Mouse (Mus musculus): Measurements from ENCODE around the gene Dok4. TPM values are rescaled to one million over a fixed set of nuclear protein-coding genes. Genes with fewer than 3 reads are reported as not detected.
"Not testable (repeated sequence)": the region's sequence is repeated elsewhere in the genome, so short reads cannot be mapped to it uniquely, and the experiment has no call there.

The Dok4 gene
- polyA plus RNA-seq, 1 experiment from 2014 or later: 103 TPM

DNA sequence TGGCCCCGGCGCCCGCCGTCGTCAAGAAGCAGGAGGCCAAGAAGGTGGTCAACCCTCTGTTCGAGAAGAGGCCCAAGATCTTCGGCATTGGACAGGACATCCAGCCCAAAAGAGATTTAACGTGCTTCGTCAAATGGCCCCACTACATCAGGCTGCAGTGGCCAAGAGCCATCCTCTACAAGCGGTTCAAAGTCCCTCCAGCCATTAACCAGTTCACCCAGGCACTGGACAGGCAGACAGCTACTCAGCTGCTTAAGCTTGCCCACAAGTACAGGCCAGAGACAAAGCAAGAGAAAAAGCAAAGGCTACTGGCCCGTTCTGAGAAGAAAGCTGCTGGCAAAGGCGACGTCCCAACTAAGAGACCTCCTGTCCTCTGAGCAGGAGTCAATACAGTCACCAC lies 40.4 kb downstream of the Dok4 start:
- H3K27ac ChIP-seq (replicated peaks); H3K27me3 ChIP-seq; H3K4me3 ChIP-seq; H3K4me2 ChIP-seq; H3K9ac ChIP-seq; H3K9me3 ChIP-seq; ATAC-seq (ENCODE audit: low read depth): not testable (repeated sequence)
- Histone ChIP-seq H3K4me1 (replicated peaks) (peaks cover 27% of the 10 kb centered on the region), H3K36me3 (peaks cover 16% of the 10 kb centered on the region)
- 94% methylated on average over 13 of the region's 13 CpGs for WGBS

DNA sequence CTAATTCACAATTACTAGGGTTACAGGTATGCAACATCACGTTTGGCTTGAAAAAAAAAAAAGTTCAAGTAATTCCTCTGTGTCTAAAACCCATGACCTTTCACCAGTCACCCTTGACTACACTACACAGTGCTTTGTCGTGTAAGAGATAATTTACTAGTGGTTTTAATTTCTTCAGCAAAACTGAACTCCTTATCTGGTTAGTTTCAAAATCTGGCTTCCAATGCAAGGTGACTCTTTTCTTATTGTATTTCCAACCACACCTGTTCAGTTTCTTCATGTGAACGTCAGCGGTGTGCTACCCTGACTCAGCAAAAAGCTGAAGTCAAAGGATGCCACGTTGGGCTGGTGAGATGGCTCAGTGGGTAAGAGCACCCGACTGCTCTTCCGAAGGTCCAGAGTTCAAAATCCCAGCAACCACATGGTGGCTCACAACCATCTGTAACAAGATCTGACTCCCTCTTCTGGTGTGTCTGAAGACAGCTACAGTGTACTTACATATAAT lies 42.2 kb downstream of the Dok4 start:
- not testable (repeated sequence) for H3K4me3 ChIP-seq; H3K9me3 ChIP-seq; ATAC-seq (ENCODE audit: low read depth); H3K4me2 ChIP-seq; H3K27ac ChIP-seq (replicated peaks); H3K9ac ChIP-seq; H3K27me3 ChIP-seq
- Histone ChIP-seq H3K36me3 (peaks cover 29% of the 10 kb centered on the region), H3K4me1 (replicated peaks) (peaks cover 23% of the 10 kb centered on the region)
- 79% methylated on average over 7 of the region's 7 CpGs for WGBS

DNA sequence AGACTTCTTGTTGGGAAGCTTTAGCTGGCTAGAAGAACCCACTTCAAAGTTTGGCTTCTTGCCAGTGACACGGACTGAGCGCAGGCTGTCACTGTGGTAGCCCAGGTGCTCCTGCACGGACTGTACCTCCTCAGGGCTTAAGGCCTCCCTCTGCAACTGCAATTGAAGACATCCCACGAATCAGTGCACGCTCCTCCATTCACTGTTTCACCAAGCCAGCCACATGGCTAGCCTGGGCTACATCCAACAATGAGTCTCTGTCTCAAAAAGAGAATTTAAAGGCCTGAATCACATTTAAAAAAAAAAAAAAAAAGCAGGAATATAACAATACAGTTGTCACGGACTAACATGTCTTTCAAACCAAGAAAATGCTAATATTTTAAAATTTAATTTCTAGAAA lies 47.8 kb downstream of the Dok4 start:
- H3K4me2 ChIP-seq: no peak overlapping the region
- H3K27me3 ChIP-seq: no peaks in the 10 kb centered on the region
- no peak overlapping the region for H3K4me3 ChIP-seq
- no peak for ATAC-seq (ENCODE audit: low read depth)
- WGBS: 95% methylated on average over 6 of the region's 6 CpGs
- no peaks in the 10 kb centered on the region for H3K4me1 ChIP-seq (replicated peaks)
- H3K9me3 ChIP-seq: no peaks in the 10 kb centered on the region
- no peak overlapping the region for H3K9ac ChIP-seq
- H3K36me3 ChIP-seq: peaks cover 76% of the 10 kb centered on the region
- no peak overlapping the region for H3K27ac ChIP-seq (replicated peaks)

DNA sequence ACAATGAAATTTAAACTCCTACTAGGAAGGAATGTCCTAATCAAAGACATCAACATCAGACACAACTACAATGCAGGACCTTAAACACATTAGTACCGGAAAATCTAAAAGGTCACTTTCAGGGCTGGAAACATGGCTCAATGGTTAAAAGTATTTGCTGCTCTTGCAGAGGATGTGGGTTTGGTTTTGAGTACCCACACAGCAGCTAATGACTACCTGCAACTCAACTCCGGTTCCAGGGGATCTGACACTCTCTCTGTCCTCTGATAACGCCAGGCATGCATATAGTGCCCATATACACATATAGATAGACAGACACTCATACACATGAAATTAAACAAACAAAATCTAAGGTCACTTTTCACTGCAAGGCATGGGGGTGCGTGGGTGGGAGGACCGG lies 49.9 kb downstream of the Dok4 start:
- peaks cover 83% of the 10 kb centered on the region for H3K36me3 ChIP-seq
- no peak for ATAC-seq (ENCODE audit: low read depth)
- no peak overlapping the region for H3K4me2 ChIP-seq
- H3K9me3 ChIP-seq: no peaks in the 10 kb centered on the region
- H3K4me1 ChIP-seq (replicated peaks): no peaks in the 10 kb centered on the region
- H3K27me3 ChIP-seq: no peaks in the 10 kb centered on the region
- no peak overlapping the region for H3K9ac ChIP-seq
- 97% methylated on average over 5 of the region's 5 CpGs for WGBS
- no peak overlapping the region for H3K27ac ChIP-seq (replicated peaks)
- H3K4me3 ChIP-seq: no peak overlapping the region

DNA sequence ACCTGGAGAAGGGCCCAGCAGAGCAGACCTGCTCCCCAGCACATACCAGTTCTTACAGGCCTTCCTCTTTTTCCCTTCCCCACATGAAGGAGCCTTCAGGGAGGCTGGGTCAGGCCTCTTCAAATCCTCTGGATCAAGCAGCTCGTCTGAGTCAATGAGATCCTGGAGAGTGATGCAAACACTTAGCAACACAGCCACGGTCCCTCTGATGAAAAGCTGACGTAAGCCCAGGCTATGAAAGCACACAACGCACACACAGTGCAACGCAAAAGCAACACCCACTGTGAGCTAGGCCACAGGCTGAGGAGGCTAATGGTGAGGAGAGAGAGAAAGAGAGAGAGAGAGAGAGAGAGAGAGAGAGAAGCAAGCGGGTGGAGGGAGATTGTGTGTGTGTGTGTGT lies 51.0 kb downstream of the Dok4 start:
- Histone ChIP-seq H3K9ac (no peak overlapping the region), H3K36me3 (peaks cover 84% of the 10 kb centered on the region), H3K4me3 (no peak overlapping the region), H3K4me2 (no peak overlapping the region), H3K4me1 (replicated peaks) (no peaks in the 10 kb centered on the region), H3K9me3 (no peaks in the 10 kb centered on the region), H3K27ac (replicated peaks) (no peak overlapping the region), H3K27me3 (no peaks in the 10 kb centered on the region)
- no peak for ATAC-seq (ENCODE audit: low read depth)
- WGBS: 87% methylated on average over 6 of the region's 6 CpGs

DNA sequence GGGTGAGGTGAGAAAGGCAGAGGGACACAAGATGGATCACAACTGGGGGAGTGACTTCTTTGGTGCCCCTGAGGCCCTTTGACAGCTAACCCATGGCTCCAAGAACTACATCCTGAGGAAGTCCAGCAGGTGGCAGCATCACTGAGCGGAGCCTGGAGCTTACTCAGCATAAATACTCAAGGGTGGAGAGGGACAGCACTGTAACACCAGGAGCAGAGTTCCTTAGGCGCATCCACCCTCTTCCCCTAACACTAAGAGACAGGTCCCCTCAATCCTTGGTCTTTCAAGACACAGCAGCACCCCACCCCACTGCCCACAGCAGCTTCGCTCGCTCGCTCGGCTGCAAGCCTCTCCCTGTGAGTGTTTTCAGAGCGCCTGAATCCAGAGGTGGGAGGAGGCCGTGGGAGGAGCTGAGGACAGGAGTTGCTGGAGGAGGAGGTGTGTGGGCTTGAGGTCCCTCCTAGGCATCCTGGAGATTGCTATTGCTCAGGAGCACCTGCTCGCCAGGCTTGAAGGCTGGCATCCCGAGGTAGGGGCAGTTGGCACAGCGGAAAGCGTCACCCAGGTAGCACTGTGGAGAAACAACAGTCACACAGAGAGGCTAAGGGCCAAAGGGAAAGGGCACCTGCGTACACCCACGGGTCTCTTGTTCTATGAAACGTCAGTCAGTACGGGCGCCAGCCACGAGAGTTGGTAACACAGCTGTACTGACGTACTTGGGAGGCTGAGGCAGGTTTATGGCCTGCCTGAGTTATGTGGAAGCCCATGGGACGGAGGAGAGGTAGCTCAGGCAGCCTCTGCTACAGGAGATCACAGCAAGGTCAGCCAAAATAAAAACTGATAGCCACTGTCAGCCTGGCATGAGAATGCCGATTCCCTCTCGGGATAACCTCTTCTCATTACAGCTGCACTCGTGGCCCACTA lies 53.2 kb downstream of the Dok4 start:
- peak overlapping the region; percentile 29 for H3K27ac ChIP-seq (replicated peaks)
- no peak overlapping the region for H3K4me2 ChIP-seq
- no peaks in the 10 kb centered on the region for H3K9me3 ChIP-seq
- peak; percentile 71 for ATAC-seq (ENCODE audit: low read depth)
- peaks cover 71% of the 10 kb centered on the region for H3K36me3 ChIP-seq
- H3K27me3 ChIP-seq: no peaks in the 10 kb centered on the region
- peak overlapping the region; percentile 0; the same call in 1 of the 2 replicates for H3K9ac ChIP-seq
- WGBS: 79% methylated on average over 23 of the region's 23 CpGs
- no peak overlapping the region for H3K4me3 ChIP-seq
- H3K4me1 ChIP-seq (replicated peaks): no peaks in the 10 kb centered on the region

DNA sequence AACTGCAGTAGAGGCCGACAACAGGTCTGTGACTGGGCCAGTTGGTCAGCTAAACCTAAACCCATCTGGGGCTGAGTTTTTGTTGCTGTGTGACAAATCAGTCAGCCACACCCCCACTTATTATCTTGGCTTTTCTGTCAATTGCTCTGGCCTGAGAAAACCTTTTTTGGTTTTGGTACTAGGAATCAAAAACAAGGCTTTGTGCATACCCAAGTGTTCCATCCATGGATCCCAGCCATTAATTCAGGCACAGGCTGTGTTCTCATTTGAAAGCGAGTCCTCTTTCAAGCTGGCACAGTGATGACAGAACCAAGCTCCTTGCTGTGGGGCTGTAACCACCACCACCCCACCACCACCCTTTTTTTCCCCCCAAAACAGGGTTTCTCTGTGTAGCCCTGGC lies 54.7 kb downstream of the Dok4 start:
- H3K4me2 ChIP-seq: no peak overlapping the region
- H3K4me3 ChIP-seq: no peak overlapping the region
- no peak for ATAC-seq (ENCODE audit: low read depth)
- peaks cover 59% of the 10 kb centered on the region for H3K36me3 ChIP-seq
- no peaks in the 10 kb centered on the region for H3K9me3 ChIP-seq
- no peaks in the 10 kb centered on the region for H3K27me3 ChIP-seq
- WGBS: 98% methylated on average over 2 of the region's 2 CpGs
- H3K4me1 ChIP-seq (replicated peaks): no peaks in the 10 kb centered on the region
- H3K9ac ChIP-seq: no peak overlapping the region
- H3K27ac ChIP-seq (replicated peaks): no peak overlapping the region

DNA sequence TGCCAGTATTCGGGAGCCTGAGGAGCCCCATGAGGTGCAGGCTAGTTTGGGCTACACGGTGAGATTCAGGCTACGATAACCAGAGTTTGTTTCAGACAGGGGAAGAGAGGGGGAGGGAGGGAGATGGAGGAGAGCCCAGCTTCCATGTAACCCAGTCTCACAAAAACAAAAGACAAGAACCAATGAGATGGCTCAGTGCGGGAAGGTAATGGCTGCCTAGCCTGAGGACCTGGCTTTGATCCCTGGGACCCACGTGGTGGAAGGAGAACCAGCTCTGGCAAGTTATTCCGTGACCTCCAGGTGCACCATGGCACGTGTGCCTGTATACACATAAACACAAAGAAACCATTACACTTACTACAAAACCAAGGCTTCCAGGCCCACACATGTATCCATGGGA lies 55.6 kb downstream of the Dok4 start:
- no peak overlapping the region for H3K4me2 ChIP-seq
- no peak overlapping the region for H3K9ac ChIP-seq
- no peaks in the 10 kb centered on the region for H3K27me3 ChIP-seq
- no peak overlapping the region for H3K4me3 ChIP-seq
- H3K36me3 ChIP-seq: peaks cover 55% of the 10 kb centered on the region
- no peak overlapping the region for H3K27ac ChIP-seq (replicated peaks)
- no peaks in the 10 kb centered on the region for H3K9me3 ChIP-seq
- H3K4me1 ChIP-seq (replicated peaks): no peaks in the 10 kb centered on the region
- ATAC-seq (ENCODE audit: low read depth): no peak
- WGBS: 89% methylated on average over 7 of the region's 7 CpGs

DNA sequence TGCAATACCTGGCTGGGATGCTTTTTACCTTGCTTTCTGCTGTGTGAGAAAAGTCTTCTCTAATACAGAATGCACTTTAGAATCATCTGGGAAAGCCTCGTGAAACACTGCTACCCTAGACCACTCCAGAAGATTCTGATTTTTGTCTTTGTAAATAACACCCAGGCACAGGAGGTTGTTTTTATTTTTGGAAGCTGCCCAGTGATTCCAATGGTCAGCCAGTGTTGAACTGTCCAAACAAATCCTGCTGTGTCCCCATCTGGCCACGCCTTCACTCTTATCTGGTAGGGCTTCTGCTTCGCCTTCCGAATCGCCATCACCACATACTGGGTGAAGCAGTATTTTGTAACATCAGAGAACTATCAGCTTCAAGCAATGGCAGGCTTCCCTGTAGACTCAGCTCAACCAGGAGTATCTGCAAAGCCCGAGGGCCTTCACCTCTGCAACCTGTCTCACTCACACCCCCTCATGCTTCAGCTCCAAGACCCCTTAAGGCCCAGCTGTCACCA lies 56.4 kb downstream of the Dok4 start:
- Histone ChIP-seq H3K9ac (no peak overlapping the region), H3K27ac (replicated peaks) (no peak overlapping the region), H3K4me1 (replicated peaks) (no peaks in the 10 kb centered on the region), H3K4me3 (no peak overlapping the region), H3K36me3 (peaks cover 49% of the 10 kb centered on the region), H3K9me3 (no peaks in the 10 kb centered on the region), H3K4me2 (no peak overlapping the region), H3K27me3 (no peaks in the 10 kb centered on the region)
- 90% methylated on average over 6 of the region's 6 CpGs for WGBS
- ATAC-seq (ENCODE audit: low read depth): no peak

DNA sequence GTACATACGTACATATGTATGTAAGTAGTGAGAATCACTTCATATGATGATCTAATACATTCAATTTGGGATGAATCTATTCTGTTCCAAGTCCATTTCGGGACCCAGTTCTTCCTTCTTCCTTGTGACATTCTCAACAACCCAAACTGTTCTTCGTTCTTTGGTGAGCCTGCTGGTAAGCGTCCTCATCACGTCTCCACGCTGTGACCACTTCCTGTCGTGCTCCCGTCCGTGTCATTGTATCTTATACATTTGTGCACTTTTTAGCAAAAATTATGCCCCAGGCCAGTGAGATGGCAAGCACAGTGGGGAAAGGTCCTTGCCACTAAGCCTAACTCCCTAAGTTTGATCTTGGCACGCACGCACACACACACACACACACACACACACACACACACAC lies 58.2 kb downstream of the Dok4 start:
- Histone ChIP-seq H3K9ac (no peak overlapping the region), H3K9me3 (no peaks in the 10 kb centered on the region), H3K4me1 (replicated peaks) (no peaks in the 10 kb centered on the region), H3K27me3 (no peaks in the 10 kb centered on the region), H3K27ac (replicated peaks) (no peak overlapping the region), H3K4me3 (no peak overlapping the region), H3K4me2 (no peak overlapping the region), H3K36me3 (peaks cover 31% of the 10 kb centered on the region)
- ATAC-seq (ENCODE audit: low read depth): no peak
- WGBS: 89% methylated on average over 11 of the region's 11 CpGs

DNA sequence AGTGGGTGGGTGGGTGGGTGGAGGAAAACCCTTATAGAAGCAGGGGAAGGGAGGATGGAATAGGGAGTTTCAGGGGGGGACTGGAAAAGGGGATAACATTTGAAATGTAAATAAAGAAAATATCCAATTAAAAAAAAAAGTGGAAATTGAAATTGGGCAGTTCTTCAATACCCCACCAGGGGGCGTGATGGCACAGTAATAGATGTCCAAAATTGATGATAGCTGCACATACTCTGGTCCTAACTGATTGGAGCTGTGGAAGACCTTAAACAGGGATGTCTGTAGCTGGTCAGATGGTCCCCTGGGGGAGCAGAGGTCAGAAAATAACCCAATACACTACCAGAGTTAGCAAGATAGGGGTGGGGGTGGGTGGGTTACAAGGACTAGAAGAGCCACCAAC lies 61.6 kb downstream of the Dok4 start:
- Histone ChIP-seq H3K4me2 (no peak overlapping the region), H3K9ac (no peak overlapping the region), H3K4me1 (replicated peaks) (peaks cover 5% of the 10 kb centered on the region; the same call in 1 of the 2 replicates), H3K36me3 (0 out of 2 replicates have a peak, but pooled peaks cover 1% of the 10 kb centered on the region), H3K9me3 (no peaks in the 10 kb centered on the region), H3K27me3 (no peaks in the 10 kb centered on the region), H3K27ac (replicated peaks) (no peak overlapping the region), H3K4me3 (no peak overlapping the region)
- ATAC-seq (ENCODE audit: low read depth): no peak
- 0% methylated on average over 1 of the region's 1 CpGs for WGBS

All from neural tube, embryonic 13.5 days (tissue).